Mouse (Mus musculus) G1E (cell line): Measurements from ENCODE around the gene Tbc1d30. TPM values are rescaled to one million over a fixed set of nuclear protein-coding genes. Genes with fewer than 3 reads are reported as not detected.

ENCODE experiments used
- ATAC-seq: 2 replicates; pipeline ENCODE4 v1.8.0; 2016; ENCODE audit warnings: mild to moderate bottlenecking; ENCODE audit not compliant: insufficient number of reproducible peaks, poor library complexity, low FRiP score, severe bottlenecking; ENCODE audit errors: extremely low read depth
- DNase-seq: peaks from one replicate; pipeline ENCODE4 v3.0.0; 2012; ENCODE audit warnings: low spot score
- H3K27me3 ChIP-seq: 2 replicates; pipeline ENCODE4 v1.6.1; 2012; ENCODE audit warnings: mild to moderate bottlenecking, low read length, inconsistent platforms; ENCODE audit not compliant: insufficient read depth
- H3K36me3 ChIP-seq: replicated peaks from 2 replicates; pipeline ENCODE3; 2012; ENCODE audit warnings: mild to moderate bottlenecking, inconsistent platforms
- H3K4me1 ChIP-seq: 2 replicates; pipeline ENCODE4 v1.6.1; 2012; ENCODE audit warnings: low read depth, low read length, inconsistent platforms, mixed read lengths; ENCODE audit not compliant: insufficient read depth
- H3K4me3 ChIP-seq: 2 replicates; pipeline ENCODE4 v1.5.1; 2012; ENCODE audit warnings: low read depth, mild to moderate bottlenecking, inconsistent platforms, low read length, moderate library complexity, mixed read lengths
- H3K9me3 ChIP-seq: replicated peaks from 2 replicates; pipeline ENCODE4 v1.6.1; 2012; ENCODE audit warnings: inconsistent platforms
- CTCF ChIP-seq: IDR thresholded peaks from 2 replicates; pipeline ENCODE4 v1.5.1; 2012; ENCODE audit warnings: low read depth, low read length, inconsistent platforms, mixed read lengths
- GATA1 ChIP-seq: IDR thresholded peaks from 2 replicates; pipeline ENCODE4 v1.6.1; 2012; ENCODE audit warnings: borderline replicate concordance, low read length, inconsistent platforms, mixed read lengths
- GATA2 ChIP-seq: IDR thresholded peaks from 2 replicates; pipeline ENCODE4 v1.6.1; 2012; ENCODE audit warnings: low read depth, low read length, inconsistent platforms, borderline replicate concordance
- POLR2AphosphoS5 ChIP-seq: IDR thresholded peaks from 2 replicates; pipeline ENCODE4 v1.6.1; 2012; ENCODE audit warnings: low read depth, low read length, inconsistent platforms; ENCODE audit not compliant: insufficient replicate concordance
- TAL1 ChIP-seq: conservative IDR thresholded peaks from 2 replicates; pipeline ENCODE4 v1.6.1; 2012; ENCODE audit warnings: low read depth, low read length, inconsistent platforms, mixed read lengths
- polyA plus RNA-seq: library from polyadenylated mRNA; stranded (reverse); fragments of >175 nt; gene quantifications from 2 replicates; pipeline ENCODE4 v1.2.3, GENCODE M21; 2012
- total RNA-seq, 2 experiments: library from RNA; stranded (forward) in 1 of 2; stranded (reverse) in 1 of 2; fragments of 200-1000 nt in 1 of 2; fragments of >200 nt in 1 of 2; fragmentation: Nextera tagmentation in 1 of 2; gene quantifications; 2 replicates each; pipeline ENCODE4 v1.2.3; 2014 to 2017

Tbc1d30 gene
- total and polyA plus RNA-seq, 3 experiments = under 0.01 TPM; not detected in 2

GRCm38 (mm10) chr10:121376530-121377271 is 25.6 kb upstream of the Tbc1d30 start:
- Histone ChIP-seq H3K36me3 (peaks cover 88% of the 10 kb centered on the region), H3K4me3 (no peak overlapping the region), H3K9me3 (no peaks in the 10 kb centered on the region), H3K4me1 (peaks cover 50% of the 10 kb centered on the region), H3K27me3 (no peaks in the 10 kb centered on the region)
- DNase-seq = no peak
- ATAC-seq = no peak
- TF ChIP-seq CTCF (no peak), POLR2AphosphoS5 (no peak), TAL1 (no peak), GATA2 (no peak), GATA1 (no peak)

- no peak for ATAC-seq
- no peak for DNase-seq
- H3K9me3 ChIP-seq = no peaks in the 10 kb centered on the region
- H3K27me3 ChIP-seq = no peaks in the 10 kb centered on the region
- H3K4me3 ChIP-seq = peak overlapping the region; percentile 68; the same call in 1 of the 2 replicates
- TF ChIP-seq POLR2AphosphoS5 = no peak
- no peak for TF ChIP-seq GATA2
- no peak for TF ChIP-seq GATA1
- no peak for TF ChIP-seq TAL1
- no peak for TF ChIP-seq CTCF
- peaks cover 48% of the 10 kb centered on the region for H3K4me1 ChIP-seq
- H3K36me3 ChIP-seq = peaks cover 88% of the 10 kb centered on the region
Measured at GRCm38 (mm10) chr10:121375649-121376493, 24.8 kb upstream of the Tbc1d30 start.

DNA sequence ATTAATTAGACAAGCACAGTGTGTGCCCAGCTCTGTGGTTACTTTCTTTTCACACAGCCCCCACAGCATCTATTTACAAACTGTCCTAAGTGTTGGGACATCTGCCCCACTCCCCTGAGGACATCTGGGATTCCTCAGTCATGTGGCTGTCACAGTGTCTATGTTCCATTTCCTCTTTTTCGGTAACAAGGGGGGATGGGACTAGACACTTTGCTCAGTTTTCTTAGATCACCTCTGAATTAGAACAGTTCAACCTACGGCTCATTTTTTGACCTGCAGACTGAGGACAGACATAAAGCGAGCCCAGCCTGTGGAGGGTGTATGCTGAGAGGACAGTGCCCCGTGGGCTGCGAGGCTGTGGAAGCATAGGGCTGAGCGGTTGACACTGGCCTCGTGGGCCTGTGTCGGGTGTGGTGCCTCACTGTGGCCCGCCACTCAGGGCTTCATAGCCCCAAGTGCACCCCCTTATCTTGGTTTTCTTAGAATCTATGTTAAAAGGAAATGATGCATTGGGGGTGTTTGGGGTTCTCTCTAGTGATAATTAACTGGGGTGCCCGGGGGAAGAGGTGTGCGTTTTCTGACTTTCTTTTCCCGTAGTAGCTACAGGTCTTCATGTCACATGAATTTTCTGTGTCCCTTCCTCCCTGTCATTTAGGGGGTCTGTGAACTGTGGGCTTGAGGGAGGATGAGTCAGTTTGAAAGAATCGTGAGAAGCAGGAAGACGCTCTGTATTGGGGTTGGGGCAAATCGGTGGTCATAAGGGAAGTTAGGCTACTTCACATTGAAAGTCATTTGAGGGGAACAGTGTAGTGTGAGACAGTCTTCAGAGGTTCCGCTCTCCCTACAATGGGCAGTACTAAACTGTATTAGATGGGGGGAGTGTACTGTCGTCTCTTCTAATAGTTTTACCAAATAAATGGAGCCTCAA is 23.9 kb upstream of the Tbc1d30 start:
- ATAC-seq = peak; percentile 78
- DNase-seq = peak; percentile 83
- H3K27me3 ChIP-seq = no peaks in the 10 kb centered on the region
- H3K4me1 ChIP-seq = peaks cover 53% of the 10 kb centered on the region
- peaks cover 90% of the 10 kb centered on the region for H3K36me3 ChIP-seq
- TF ChIP-seq POLR2AphosphoS5 = no peak
- no peak for TF ChIP-seq GATA2
- no peak for TF ChIP-seq GATA1
- 0 out of 2 replicates have a peak, but pooled peaks have one; percentile 13 for TF ChIP-seq TAL1
- TF ChIP-seq CTCF = no peak
- no peaks in the 10 kb centered on the region for H3K9me3 ChIP-seq
- peak overlapping the region; percentile 68; the same call in 1 of the 2 replicates for H3K4me3 ChIP-seq

DNA sequence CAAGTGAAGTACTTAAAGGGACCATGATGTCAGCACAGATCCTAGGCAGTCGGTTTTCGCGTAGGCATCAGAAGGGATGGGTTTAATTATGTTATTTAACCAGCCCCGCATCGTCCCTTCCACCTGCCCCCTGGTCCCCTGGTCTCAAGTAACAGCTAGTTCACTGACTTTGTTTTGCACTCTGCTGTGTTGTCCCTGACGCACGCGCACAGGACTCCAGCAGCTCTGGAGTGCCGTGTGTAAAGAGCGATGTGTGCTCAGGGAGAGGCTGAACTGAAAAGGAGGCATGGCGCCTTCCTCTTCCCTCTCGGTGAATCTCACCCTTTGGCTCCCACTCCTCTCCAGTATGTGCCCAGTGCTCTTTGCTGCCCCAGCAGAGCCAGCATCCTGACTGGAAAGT is 22.9 kb upstream of the Tbc1d30 start:
- Histone ChIP-seq H3K27me3 (no peaks in the 10 kb centered on the region), H3K4me1 (peaks cover 60% of the 10 kb centered on the region), H3K9me3 (no peaks in the 10 kb centered on the region), H3K4me3 (peak overlapping the region; percentile 63; the same call in 1 of the 2 replicates), H3K36me3 (peaks cover 90% of the 10 kb centered on the region)
- ATAC-seq = no peak
- no peak for DNase-seq
- TF ChIP-seq CTCF (no peak), GATA1 (no peak), TAL1 (no peak), GATA2 (no peak), POLR2AphosphoS5 (no peak)

GRCm38 (mm10) chr10:121370777-121371176 is 19.7 kb upstream of the Tbc1d30 start:
- no peaks in the 10 kb centered on the region for H3K27me3 ChIP-seq
- no peak overlapping the region for H3K4me3 ChIP-seq
- ATAC-seq (no peak), DNase-seq (no peak)
- no peaks in the 10 kb centered on the region for H3K9me3 ChIP-seq
- H3K36me3 ChIP-seq = peaks cover 82% of the 10 kb centered on the region
- TF ChIP-seq GATA2 = no peak
- no peak for TF ChIP-seq GATA1
- TF ChIP-seq POLR2AphosphoS5 = no peak
- no peak for TF ChIP-seq TAL1
- TF ChIP-seq CTCF = 0 out of 2 replicates have a peak, but pooled peaks have one; percentile 24
- H3K4me1 ChIP-seq = peaks cover 78% of the 10 kb centered on the region
